Mouse (Mus musculus) limb, embryonic 14.5 days (tissue): ENCODE measurements at regions not wholly inside any gene's neighbourhood (a gene's known extent, or its start where the extent isn't known, plus 50 kb on each side); places are given as distances from the start of the nearest gene placed in this dataset.

Experiments used
- ATAC-seq: fragments of 200-750 bp; cut with Nextera tagmentation; 2 replicates; pipeline ENCODE4 v1.8.0; 2017; ENCODE audit warnings: low read depth, moderate number of reproducible peaks, moderate TSS enrichment; ENCODE audit not compliant: low FRiP score
- DNase-seq: peaks from one replicate; pipeline ENCODE4 v3.0.0-alpha.2; 2015; ENCODE audit warnings: low spot score
- H3K27ac ChIP-seq: fragments of 300-500 bp; sonication (generic); replicated peaks from 2 replicates; pipeline ENCODE4 v1.5.1; 2014; ENCODE audit warnings: low read depth, mild to moderate bottlenecking, low read length, moderate library complexity, mixed read lengths
- H3K27me3 ChIP-seq: fragments of 300-500 bp; sonication (generic); 2 replicates; pipeline ENCODE4 v1.6.1; 2014; ENCODE audit warnings: low read length, mixed read lengths; ENCODE audit not compliant: control insufficient read depth, insufficient read depth
- H3K36me3 ChIP-seq: fragments of 300-500 bp; sonication (generic); 2 replicates; pipeline ENCODE4 v1.6.1; 2014; ENCODE audit warnings: mild to moderate bottlenecking, low read length, moderate library complexity, mixed read lengths; ENCODE audit not compliant: control insufficient read depth, insufficient read depth
- H3K4me1 ChIP-seq: fragments of 300-500 bp; sonication (generic); 2 replicates; pipeline ENCODE4 v1.6.1; 2014; ENCODE audit warnings: antibody characterized with exemption, low read length, mixed read lengths; ENCODE audit not compliant: control insufficient read depth, insufficient read depth
- H3K4me2 ChIP-seq: fragments of 300-500 bp; sonication (generic); replicated peaks from 2 replicates; pipeline ENCODE4 v1.6.1; 2014; ENCODE audit warnings: low read depth, mild to moderate bottlenecking, low read length, moderate library complexity; ENCODE audit not compliant: severe bottlenecking
- H3K4me3 ChIP-seq: fragments of 300-500 bp; sonication (generic); replicated peaks from 2 replicates; pipeline ENCODE4 v1.5.1; 2014; ENCODE audit warnings: low read length
- H3K9ac ChIP-seq: fragments of 300-500 bp; sonication (generic); 2 replicates; pipeline ENCODE4 v1.6.1; 2014; ENCODE audit warnings: mild to moderate bottlenecking, low read depth, low read length, moderate library complexity; ENCODE audit not compliant: severe bottlenecking
- H3K9me3 ChIP-seq: fragments of 300-500 bp; sonication (generic); 2 replicates; pipeline ENCODE4 v1.6.1; 2016; ENCODE audit warnings: low read length; ENCODE audit not compliant: control insufficient read depth
- POLR2A ChIP-seq: fragments of 200-500 bp; IDR thresholded peaks from 2 replicates; pipeline ENCODE4 v1.8.0; 2012; ENCODE audit warnings: inconsistent platforms, mild to moderate bottlenecking, moderate library complexity, borderline replicate concordance; ENCODE audit not compliant: insufficient read depth, insufficient read length; ENCODE audit errors: extremely low read depth
- WGBS: fragments of 180-500 bp; shearing (Covaris S2); extraction: QIAGEN DNeasy Blood & Tissue Kit; methylation state at CpG from one replicate; pipeline ENCODE4 v1.1.7; 2014; 5-methylcytosine and 5-hydroxymethylcytosine counted together

GRCm38 (mm10) chr10:108072211-108072610 lies 89.8 kb upstream of the Ppp1r12a start:
- 88% methylated on average over 1 of the region's 1 CpGs for WGBS
- H3K4me1 ChIP-seq = peaks cover 5% of the 10 kb centered on the region; the same call in 1 of the 2 replicates
- H3K9me3 ChIP-seq = no peaks in the 10 kb centered on the region
- no peaks in the 10 kb centered on the region for H3K27me3 ChIP-seq
- H3K36me3 ChIP-seq = no peaks in the 10 kb centered on the region
- DNase-seq (no peak), ATAC-seq (no peak)
- no peak overlapping the region for H3K27ac ChIP-seq
- no peak overlapping the region for H3K4me2 ChIP-seq
- no peak overlapping the region for H3K9ac ChIP-seq
- TF ChIP-seq POLR2A = no peak
- no peak overlapping the region for H3K4me3 ChIP-seq

GRCm38 (mm10) chr10:108071424-108071823 lies 90.6 kb upstream of the Ppp1r12a start:
- DNase-seq = no peak

GRCm38 (mm10) chr10:108067723-108068122 lies 94.3 kb upstream of the Ppp1r12a start:
- DNase-seq = no peak
- H3K27ac ChIP-seq = no peak overlapping the region
- no peak for TF ChIP-seq POLR2A
- WGBS = 63% methylated on average over 10 of the region's 10 CpGs
- H3K9ac ChIP-seq = no peak overlapping the region
- H3K4me3 ChIP-seq = no peak overlapping the region
- no peaks in the 10 kb centered on the region for H3K4me1 ChIP-seq
- H3K27me3 ChIP-seq = no peaks in the 10 kb centered on the region
- no peak overlapping the region for H3K4me2 ChIP-seq
- ATAC-seq = no peak
- H3K9me3 ChIP-seq = no peaks in the 10 kb centered on the region
- H3K36me3 ChIP-seq = no peaks in the 10 kb centered on the region

More at GRCm38 (mm10) chr10:108071424-108071823, 90.6 kb upstream of the Ppp1r12a start:
- Histone ChIP-seq H3K9ac (no peak overlapping the region), H3K4me1 (peaks cover 5% of the 10 kb centered on the region; the same call in 1 of the 2 replicates), H3K9me3 (no peaks in the 10 kb centered on the region), H3K27ac (no peak overlapping the region), H3K27me3 (no peaks in the 10 kb centered on the region), H3K4me3 (no peak overlapping the region), H3K36me3 (no peaks in the 10 kb centered on the region), H3K4me2 (no peak overlapping the region)
- no peak for ATAC-seq
- 70% methylated on average over 2 of the region's 2 CpGs for WGBS
- no peak for TF ChIP-seq POLR2A

GRCm38 (mm10) chr10:108066241-108066640 lies 95.8 kb upstream of the Ppp1r12a start:
- Histone ChIP-seq H3K4me3 (no peak overlapping the region), H3K27ac (no peak overlapping the region), H3K27me3 (no peaks in the 10 kb centered on the region), H3K4me1 (no peaks in the 10 kb centered on the region), H3K9me3 (no peaks in the 10 kb centered on the region), H3K36me3 (no peaks in the 10 kb centered on the region), H3K4me2 (no peak overlapping the region), H3K9ac (no peak overlapping the region)
- DNase-seq (no peak), ATAC-seq (no peak)
- WGBS = 87% methylated on average over 8 of the region's 8 CpGs
- TF ChIP-seq POLR2A = no peak

- no peak for ATAC-seq
- Histone ChIP-seq H3K36me3 (no peaks in the 10 kb centered on the region), H3K9ac (no peak overlapping the region), H3K4me1 (no peaks in the 10 kb centered on the region), H3K9me3 (no peaks in the 10 kb centered on the region), H3K4me2 (no peak overlapping the region), H3K27me3 (no peaks in the 10 kb centered on the region), H3K4me3 (no peak overlapping the region), H3K27ac (no peak overlapping the region)
- WGBS = 37% methylated on average over 7 of the region's 7 CpGs
- DNase-seq = no peak
- no peak for TF ChIP-seq POLR2A
These were observed 100.1 kb upstream of the Ppp1r12a start for GRCm38 (mm10) chr10:108061813-108062435.

GRCm38 (mm10) chr10:108060554-108060953 lies 101.4 kb upstream of the Ppp1r12a start:
- H3K4me1 ChIP-seq = no peaks in the 10 kb centered on the region
- no peaks in the 10 kb centered on the region for H3K27me3 ChIP-seq
- no peak overlapping the region for H3K4me3 ChIP-seq
- no peak overlapping the region for H3K27ac ChIP-seq
- H3K9me3 ChIP-seq = no peaks in the 10 kb centered on the region
- no peak for DNase-seq
- H3K36me3 ChIP-seq = no peaks in the 10 kb centered on the region
- no peak for TF ChIP-seq POLR2A
- no peak for ATAC-seq
- WGBS = 60% methylated on average over 3 of the region's 3 CpGs
- no peak overlapping the region for H3K4me2 ChIP-seq
- H3K9ac ChIP-seq = no peak overlapping the region
